Mouse (Mus musculus): ENCODE measurements around the gene Atp1a1. TPM values are rescaled to one million over a fixed set of nuclear protein-coding genes. Genes with fewer than 3 reads are reported as not detected.

Gene Atp1a1
- polyA plus RNA-seq, 1 experiment from 2014 or later, result 132 TPM

DNA sequence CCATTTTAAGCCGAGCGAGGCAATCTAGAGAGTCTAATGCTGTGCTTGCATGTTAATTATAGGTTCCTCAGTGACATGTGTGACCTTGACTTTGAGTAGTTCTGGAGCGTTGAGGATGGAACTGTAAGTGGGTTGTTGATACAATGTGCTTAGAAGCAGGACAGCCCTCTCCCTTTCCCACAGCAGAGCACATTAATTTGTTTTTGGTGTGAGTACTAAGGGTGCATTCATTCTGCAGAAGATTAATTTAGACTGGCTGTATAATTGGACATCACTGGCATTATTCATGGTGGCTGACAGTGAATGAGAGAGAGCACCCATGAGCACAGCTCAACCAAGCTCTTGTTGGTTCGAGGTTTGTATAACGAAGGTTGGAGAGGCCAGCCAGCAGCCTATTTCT, 42.3 kb upstream of the Atp1a1 start:
- H3K9me3 ChIP-seq (ENCODE audit: control insufficient read depth, low read length), result no peaks in the 10 kb centered on the region
- H3K27me3 ChIP-seq (ENCODE audit: control insufficient read depth, insufficient read depth, low read length), result no peaks in the 10 kb centered on the region
- ATAC-seq (ENCODE audit: low FRiP score, low TSS enrichment), result no peak
- H3K27ac ChIP-seq (replicated peaks), result no peak overlapping the region
- H3K4me3 ChIP-seq (ENCODE audit: low read depth, low read length), result no peak overlapping the region
- H3K4me1 ChIP-seq (replicated peaks; ENCODE audit: control insufficient read depth, insufficient read depth), result no peaks in the 10 kb centered on the region
- WGBS, result 68% methylated on average over 5 of the region's 5 CpGs
- H3K4me2 ChIP-seq (replicated peaks; ENCODE audit: low read depth), result no peak overlapping the region
- no peak for DNase-seq (ENCODE audit: low spot score)
- TF ChIP-seq EP300 (optimal IDR thresholded peaks at IDR 0.05) (no peak), CTCF (IDR thresholded peaks at IDR 0.05; ENCODE audit: low read depth) (no peak)
- H3K36me3 ChIP-seq (ENCODE audit: control insufficient read depth, insufficient read depth, low read length), result no peaks in the 10 kb centered on the region
- no peak overlapping the region for H3K9ac ChIP-seq (ENCODE audit: low read length)

DNA sequence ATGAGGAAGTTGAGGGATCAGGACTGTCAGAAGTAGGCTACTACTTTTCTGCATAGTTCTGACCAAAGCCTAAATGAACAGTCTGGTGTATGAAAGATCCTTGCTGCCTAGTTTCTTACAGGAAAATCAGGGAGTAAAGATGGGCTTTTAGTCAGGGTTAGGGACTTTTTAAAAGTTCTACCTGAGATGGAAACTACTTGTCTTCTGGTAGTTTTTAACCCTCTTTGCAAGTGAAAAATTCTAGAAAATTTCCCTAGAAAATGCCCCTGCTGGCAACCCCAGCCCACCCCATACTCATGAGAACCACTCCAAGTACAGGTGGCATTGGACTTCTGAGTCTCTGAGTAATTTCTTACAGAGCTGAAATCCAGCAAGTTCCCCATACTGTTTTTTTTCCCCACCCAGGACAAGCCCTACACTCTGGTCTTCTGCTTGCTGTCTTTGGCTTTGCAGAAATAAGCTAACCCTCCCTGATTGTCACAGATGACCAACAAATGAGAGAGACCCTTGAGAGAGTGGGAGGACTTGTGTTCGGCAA, 41.2 kb upstream of the Atp1a1 start:
- Histone ChIP-seq H3K27ac (replicated peaks) (no peak overlapping the region), H3K4me1 (replicated peaks; ENCODE audit: control insufficient read depth, insufficient read depth) (no peaks in the 10 kb centered on the region)
- WGBS, result 73% methylated on average over 1 of the region's 1 CpGs

DNA sequence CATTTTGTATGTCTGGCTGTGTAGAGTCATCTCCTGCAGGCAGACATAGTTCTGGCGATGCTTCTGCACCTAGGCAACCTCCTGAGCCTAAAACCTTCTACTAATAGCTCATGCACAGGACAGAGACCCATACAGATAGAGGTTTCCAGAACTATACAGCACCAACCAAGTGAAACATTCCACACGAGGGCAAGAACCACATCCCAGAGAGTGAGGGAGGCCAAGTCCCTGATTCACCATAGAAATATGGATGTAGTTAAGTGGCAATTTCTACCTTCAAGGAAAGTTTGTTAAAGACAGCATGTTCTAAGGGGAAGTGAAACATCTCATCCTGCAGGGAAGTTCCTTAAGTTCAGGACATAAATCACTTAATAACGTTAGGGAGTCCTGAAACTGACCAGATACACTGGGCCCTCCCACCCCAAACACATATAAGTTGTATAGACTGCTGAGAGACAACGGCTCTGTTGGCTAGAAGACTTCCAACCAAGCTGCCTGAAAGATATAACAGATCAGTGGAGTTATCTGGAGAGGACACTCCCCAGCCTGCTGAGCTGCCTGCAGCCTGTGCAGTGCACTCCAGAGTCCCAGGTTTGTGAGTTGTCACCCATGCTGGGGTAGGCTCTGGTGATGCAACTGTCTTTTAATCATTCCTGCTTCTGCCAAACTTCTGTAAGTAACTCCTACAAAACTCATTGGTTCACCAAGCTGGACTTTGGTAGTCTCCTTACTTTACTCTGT, 39.7 kb upstream of the Atp1a1 start:
- no peak for ATAC-seq (ENCODE audit: low FRiP score, low TSS enrichment)
- Histone ChIP-seq H3K4me2 (replicated peaks; ENCODE audit: low read depth) (no peak overlapping the region), H3K4me3 (ENCODE audit: low read depth, low read length) (no peak overlapping the region), H3K27ac (replicated peaks) (no peak overlapping the region), H3K9ac (ENCODE audit: low read length) (no peak overlapping the region), H3K27me3 (ENCODE audit: control insufficient read depth, insufficient read depth, low read length) (no peaks in the 10 kb centered on the region), H3K36me3 (ENCODE audit: control insufficient read depth, insufficient read depth, low read length) (no peaks in the 10 kb centered on the region), H3K9me3 (ENCODE audit: control insufficient read depth, low read length) (no peaks in the 10 kb centered on the region), H3K4me1 (replicated peaks; ENCODE audit: control insufficient read depth, insufficient read depth) (no peaks in the 10 kb centered on the region)
- TF ChIP-seq CTCF (IDR thresholded peaks at IDR 0.05; ENCODE audit: low read depth), result no peak
- TF ChIP-seq EP300 (optimal IDR thresholded peaks at IDR 0.05), result no peak
- WGBS, result 62% methylated on average over 4 of the region's 4 CpGs
- DNase-seq (ENCODE audit: low spot score), result no peak

More for the DNA sequence above, 41.2 kb upstream of the Atp1a1 start:
- Histone ChIP-seq H3K9ac (ENCODE audit: low read length) (no peak overlapping the region), H3K27me3 (ENCODE audit: control insufficient read depth, insufficient read depth, low read length) (no peaks in the 10 kb centered on the region), H3K4me2 (replicated peaks; ENCODE audit: low read depth) (no peak overlapping the region), H3K9me3 (ENCODE audit: control insufficient read depth, low read length) (no peaks in the 10 kb centered on the region), H3K36me3 (ENCODE audit: control insufficient read depth, insufficient read depth, low read length) (no peaks in the 10 kb centered on the region), H3K4me3 (ENCODE audit: low read depth, low read length) (no peak overlapping the region)
- TF ChIP-seq EP300 (optimal IDR thresholded peaks at IDR 0.05), result no peak
- no peak for TF ChIP-seq CTCF (IDR thresholded peaks at IDR 0.05; ENCODE audit: low read depth)
- DNase-seq (ENCODE audit: low spot score) (no peak), ATAC-seq (ENCODE audit: low FRiP score, low TSS enrichment) (no peak)

DNA sequence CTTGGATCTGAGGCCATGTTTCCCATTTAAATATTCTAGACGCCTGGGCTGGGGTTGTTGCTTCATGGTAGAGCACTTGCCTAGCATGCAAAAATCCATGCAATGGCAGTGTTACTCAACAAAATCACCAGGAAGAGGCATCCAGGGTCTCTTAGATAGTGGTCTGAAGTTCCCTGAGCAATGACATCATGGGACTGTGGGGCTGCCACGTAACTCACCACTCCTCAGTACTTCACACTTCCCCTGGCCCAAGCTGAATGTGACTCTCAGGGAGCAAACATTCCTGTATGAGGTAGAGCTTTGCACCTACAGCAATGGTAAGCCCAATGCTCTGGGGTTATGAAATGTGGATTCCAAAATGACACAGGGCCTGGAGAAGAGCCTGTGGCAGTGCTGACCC, 38.8 kb upstream of the Atp1a1 start:
- H3K4me3 ChIP-seq (ENCODE audit: low read depth, low read length), result no peak overlapping the region
- H3K4me1 ChIP-seq (replicated peaks; ENCODE audit: control insufficient read depth, insufficient read depth), result no peaks in the 10 kb centered on the region
- no peak overlapping the region for H3K9ac ChIP-seq (ENCODE audit: low read length)
- no peaks in the 10 kb centered on the region for H3K36me3 ChIP-seq (ENCODE audit: control insufficient read depth, insufficient read depth, low read length)
- DNase-seq (ENCODE audit: low spot score) (no peak), ATAC-seq (ENCODE audit: low FRiP score, low TSS enrichment) (no peak)
- no peak overlapping the region for H3K4me2 ChIP-seq (replicated peaks; ENCODE audit: low read depth)
- no peak for TF ChIP-seq CTCF (IDR thresholded peaks at IDR 0.05; ENCODE audit: low read depth)
- TF ChIP-seq EP300 (optimal IDR thresholded peaks at IDR 0.05), result no peak
- no peaks in the 10 kb centered on the region for H3K9me3 ChIP-seq (ENCODE audit: control insufficient read depth, low read length)
- H3K27me3 ChIP-seq (ENCODE audit: control insufficient read depth, insufficient read depth, low read length), result no peaks in the 10 kb centered on the region
- H3K27ac ChIP-seq (replicated peaks), result no peak overlapping the region
- WGBS, result 88% methylated on average over 2 of the region's 2 CpGs

DNA sequence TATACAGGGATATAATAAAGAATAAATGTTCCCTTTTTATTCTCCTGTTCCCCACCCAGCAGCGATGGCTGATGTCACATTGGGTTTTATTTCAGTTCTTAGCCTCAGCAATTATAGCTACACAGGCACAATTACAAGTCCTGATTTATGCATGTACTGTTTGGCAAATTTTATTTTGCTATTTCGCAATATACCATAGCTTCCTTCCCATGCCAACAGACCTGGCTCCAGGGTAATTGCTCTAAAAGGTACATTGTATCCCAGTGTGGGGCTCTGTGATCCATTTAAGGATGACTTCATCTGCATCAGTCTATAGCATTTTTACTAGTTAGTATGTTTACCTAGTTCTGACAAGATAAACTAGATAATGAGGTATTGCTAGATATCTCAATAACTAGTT, 33.7 kb upstream of the Atp1a1 start:
- Histone ChIP-seq H3K9ac (ENCODE audit: low read length) (no peak overlapping the region), H3K27me3 (ENCODE audit: control insufficient read depth, insufficient read depth, low read length) (no peaks in the 10 kb centered on the region), H3K27ac (replicated peaks) (no peak overlapping the region), H3K36me3 (ENCODE audit: control insufficient read depth, insufficient read depth, low read length) (no peaks in the 10 kb centered on the region), H3K4me2 (replicated peaks; ENCODE audit: low read depth) (no peak overlapping the region), H3K4me3 (ENCODE audit: low read depth, low read length) (no peak overlapping the region), H3K9me3 (ENCODE audit: control insufficient read depth, low read length) (no peaks in the 10 kb centered on the region), H3K4me1 (replicated peaks; ENCODE audit: control insufficient read depth, insufficient read depth) (no peaks in the 10 kb centered on the region)
- 62% methylated on average over 2 of the region's 2 CpGs for WGBS
- TF ChIP-seq EP300 (optimal IDR thresholded peaks at IDR 0.05) (no peak), CTCF (IDR thresholded peaks at IDR 0.05; ENCODE audit: low read depth) (no peak)
- ATAC-seq (ENCODE audit: low FRiP score, low TSS enrichment), result no peak
- no peak for DNase-seq (ENCODE audit: low spot score)

DNA sequence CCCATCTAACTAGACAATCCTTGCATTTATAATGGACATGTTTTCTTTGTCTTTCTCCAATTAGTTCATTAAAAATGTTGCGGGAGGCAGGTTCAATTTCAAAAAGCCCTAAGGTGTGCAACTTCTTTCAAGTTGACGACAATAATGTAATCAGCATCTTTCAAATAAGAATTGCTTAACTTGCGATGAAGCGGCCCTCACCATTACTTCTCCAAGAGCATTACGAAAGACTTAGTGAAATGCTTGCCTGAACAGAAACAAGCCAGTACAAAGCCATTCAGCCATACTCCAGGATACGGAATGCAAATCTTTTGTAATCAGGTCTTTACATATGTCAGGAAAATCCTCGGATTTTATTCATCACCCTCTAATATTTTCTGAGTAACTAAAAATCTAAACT, 32.0 kb upstream of the Atp1a1 start:
- DNase-seq (ENCODE audit: low spot score), result no peak
- H3K4me1 ChIP-seq (replicated peaks; ENCODE audit: control insufficient read depth, insufficient read depth), result no peaks in the 10 kb centered on the region
- no peak for ATAC-seq (ENCODE audit: low FRiP score, low TSS enrichment)
- no peak overlapping the region for H3K4me2 ChIP-seq (replicated peaks; ENCODE audit: low read depth)
- H3K9me3 ChIP-seq (ENCODE audit: control insufficient read depth, low read length), result no peaks in the 10 kb centered on the region
- WGBS, result 71% methylated on average over 7 of the region's 7 CpGs
- H3K36me3 ChIP-seq (ENCODE audit: control insufficient read depth, insufficient read depth, low read length), result no peaks in the 10 kb centered on the region
- no peak overlapping the region for H3K27ac ChIP-seq (replicated peaks)
- TF ChIP-seq EP300 (optimal IDR thresholded peaks at IDR 0.05) (no peak), CTCF (IDR thresholded peaks at IDR 0.05; ENCODE audit: low read depth) (no peak)
- H3K9ac ChIP-seq (ENCODE audit: low read length), result no peak overlapping the region
- no peak overlapping the region for H3K4me3 ChIP-seq (ENCODE audit: low read depth, low read length)
- H3K27me3 ChIP-seq (ENCODE audit: control insufficient read depth, insufficient read depth, low read length), result no peaks in the 10 kb centered on the region
